Mouse (Mus musculus): ENCODE measurements around the gene Baz2a. TPM values are rescaled to one million over a fixed set of nuclear protein-coding genes. Genes with fewer than 3 reads are reported as not detected.

Baz2a gene
- 23.7 and 23.9 TPM in 2 replicates for polyA plus RNA-seq (2012; rRNA removed)

GRCm38 (mm10) chr10:128091564-128092505 is at the start of gene Baz2a:
TSS of gene Baz2a (plus strand) at chr10:128091577.

GRCm38 (mm10) chr10:128058601-128059151 is 32.7 kb upstream of the Baz2a start, which contains the start of gene Ptges3:
TSS of gene Ptges3 (plus strand) at chr10:128058954.

GRCm38 (mm10) chr10:128082880-128083421 is 8.4 kb upstream of the Baz2a start, which contains the start of gene Atp5b:
TSS of gene Atp5b (plus strand) at chr10:128083273.

Other genes starting within 250 kb of the Baz2a start
- gene Rdh19, start 241.6 kb upstream of the Baz2a start, polyA plus RNA-seq (2012; rRNA removed) = not detected in 2 replicates
- not detected in 2 replicates for gene Rdh16f2, start 225.1 kb upstream of the Baz2a start, polyA plus RNA-seq (2012; rRNA removed)
- not detected in 2 replicates for gene Rdh7, start 202.8 kb upstream of the Baz2a start, polyA plus RNA-seq (2012; rRNA removed)
- gene Sdr9c7, start 193.1 kb upstream of the Baz2a start, polyA plus RNA-seq (2012; rRNA removed) = not detected in 2 replicates
- not detected in 2 replicates for gene Hsd17b6, start 84.0 kb upstream of the Baz2a start, polyA plus RNA-seq (2012; rRNA removed)
- gene Prim1, start 76.4 kb upstream of the Baz2a start, polyA plus RNA-seq (2012; rRNA removed) = 28.8 and 29.3 TPM in 2 replicates
- gene Naca, start 56.0 kb upstream of the Baz2a start, polyA plus RNA-seq (2012; rRNA removed) = 338 and 351 TPM in 2 replicates
- 78.8 and 81.9 TPM in 2 replicates for gene Ptges3, start 32.6 kb upstream of the Baz2a start, polyA plus RNA-seq (2012; rRNA removed)
- 1,417 and 1,472 TPM in 2 replicates for gene Atp5b, start 8.3 kb upstream of the Baz2a start, polyA plus RNA-seq (2012; rRNA removed)
- gene Rbms2, start 88.7 kb downstream of the Baz2a start, polyA plus RNA-seq (2012; rRNA removed) = 15.2 and 16.2 TPM in 2 replicates
- 4.4 and 4.9 TPM in 2 replicates for gene Gls2, start 102.9 kb downstream of the Baz2a start, polyA plus RNA-seq (2012; rRNA removed)
- gene Spryd4, start 120.2 kb downstream of the Baz2a start, polyA plus RNA-seq (2012; rRNA removed) = 13.7 and 13.9 TPM in 2 replicates
- gene Mip, start 134.3 kb downstream of the Baz2a start, polyA plus RNA-seq (2012; rRNA removed) = 0.05 and 0.11 TPM in 2 replicates
- gene Timeless, start 140.5 kb downstream of the Baz2a start, polyA plus RNA-seq (2012; rRNA removed) = 8.5 and 8.8 TPM in 2 replicates
- 0.12 TPM in 2 replicates for gene Apon, start 162.5 kb downstream of the Baz2a start, polyA plus RNA-seq (2012; rRNA removed)
- gene Apof, start 177.1 kb downstream of the Baz2a start, polyA plus RNA-seq (2012; rRNA removed) = 0.12 and 0.17 TPM in 2 replicates
- 33.4 and 33.7 TPM in 2 replicates for gene Stat2, start 179.0 kb downstream of the Baz2a start, polyA plus RNA-seq (2012; rRNA removed)
- 0.12 and 0.13 TPM in 2 replicates for gene Il23a, start 207.2 kb downstream of the Baz2a start, polyA plus RNA-seq (2012; rRNA removed)
- 30.4 and 30.5 TPM in 2 replicates for gene Pan2, start 211.8 kb downstream of the Baz2a start, polyA plus RNA-seq (2012; rRNA removed)
- gene Cnpy2, start 230.9 kb downstream of the Baz2a start, polyA plus RNA-seq (2012; rRNA removed) = 88.9 and 96.2 TPM in 2 replicates
- 197 and 201 TPM in 2 replicates for gene Cs, start 246.2 kb downstream of the Baz2a start, polyA plus RNA-seq (2012; rRNA removed)